Mouse (Mus musculus): ENCODE results near the gene Nox1. TPM values are rescaled to one million over a fixed set of nuclear protein-coding genes. Genes with fewer than 3 reads are reported as not detected.

The Nox1 gene
- total and polyA plus RNA-seq, 2 experiments, result not detected

DNA sequence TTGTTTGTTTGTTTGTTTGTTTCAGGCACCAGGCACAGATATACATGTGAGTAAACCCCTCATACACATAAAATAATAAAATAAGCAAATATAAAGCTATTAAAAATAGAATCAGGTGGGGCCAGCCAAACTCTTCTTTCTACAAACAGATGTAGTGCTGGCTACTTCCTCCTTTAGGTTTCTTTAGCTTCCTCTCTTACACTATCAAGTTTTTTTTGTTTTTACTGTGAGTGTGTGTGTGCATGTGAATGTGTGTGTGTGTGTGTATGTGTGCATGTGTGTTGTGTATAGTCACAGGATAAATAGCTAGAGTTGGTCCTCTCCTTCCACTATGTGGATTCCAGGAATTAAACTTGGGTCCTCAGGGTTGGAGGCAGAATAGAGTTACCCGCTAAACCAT, 47.1 kb downstream of the Nox1 start:
- no peaks in the 10 kb centered on the region for H3K79me2 ChIP-seq (ENCODE audit: control insufficient read depth, insufficient read depth, low read length)
- no peak overlapping the region for H3K9ac ChIP-seq (ENCODE audit: low read depth, low read length)
- no peaks in the 10 kb centered on the region for H3K4me1 ChIP-seq (ENCODE audit: control insufficient read depth, insufficient read depth, low read length)
- no peaks in the 10 kb centered on the region for H3K36me3 ChIP-seq (ENCODE audit: control insufficient read depth, insufficient read depth, low read length)
- no peak for DNase-seq (ENCODE audit: extremely low read depth, low read depth, low spot score)
- no peak overlapping the region for H3K27ac ChIP-seq (replicated peaks; ENCODE audit: insufficient read depth, low read depth, low read length)
- WGBS, result 100% methylated on average over 1 of the region's 1 CpGs
- H3K27me3 ChIP-seq (ENCODE audit: control insufficient read depth, insufficient read depth, low read length), result no peaks in the 10 kb centered on the region
- TF ChIP-seq CTCF (IDR thresholded peaks at IDR 0.05; ENCODE audit: low read depth, low read length) (no peak), POLR2A (IDR thresholded peaks at IDR 0.05; ENCODE audit: extremely low read depth, insufficient read depth, low read length) (no peak)
- no peak overlapping the region for H3K4me3 ChIP-seq (ENCODE audit: insufficient read depth, low read depth, low read length)

DNA sequence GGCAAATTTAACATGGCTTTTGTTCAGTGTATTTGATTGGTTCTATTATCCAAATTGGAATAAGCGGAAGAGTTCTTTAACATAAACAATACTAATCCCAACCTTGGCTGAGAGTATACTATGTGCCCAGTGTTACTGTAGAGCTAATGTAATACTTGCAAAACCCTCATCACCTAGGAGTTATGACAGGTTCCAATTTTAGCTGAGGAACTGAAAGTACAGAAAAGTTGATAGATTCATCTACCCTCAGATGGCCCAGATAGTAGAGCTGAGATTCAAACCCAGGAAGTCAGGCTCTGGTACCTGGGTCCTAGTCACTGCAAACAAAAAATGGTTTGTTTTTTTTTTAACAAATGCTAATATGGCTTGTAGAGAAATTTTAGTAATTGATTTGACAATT, 51.2 kb downstream of the Nox1 start:
- Histone ChIP-seq H3K4me1 (ENCODE audit: control insufficient read depth, insufficient read depth, low read length) (no peaks in the 10 kb centered on the region), H3K79me2 (ENCODE audit: control insufficient read depth, insufficient read depth, low read length) (no peaks in the 10 kb centered on the region), H3K4me3 (ENCODE audit: insufficient read depth, low read depth, low read length) (no peak overlapping the region), H3K9ac (ENCODE audit: low read depth, low read length) (no peak overlapping the region), H3K27ac (replicated peaks; ENCODE audit: insufficient read depth, low read depth, low read length) (no peak overlapping the region), H3K36me3 (ENCODE audit: control insufficient read depth, insufficient read depth, low read length) (no peaks in the 10 kb centered on the region), H3K27me3 (ENCODE audit: control insufficient read depth, insufficient read depth, low read length) (no peaks in the 10 kb centered on the region)
- DNase-seq (ENCODE audit: extremely low read depth, low read depth, low spot score), result no peak
- no peak for TF ChIP-seq POLR2A (IDR thresholded peaks at IDR 0.05; ENCODE audit: extremely low read depth, insufficient read depth, low read length)
- 96% methylated on average over 1 of the region's 1 CpGs for WGBS

DNA sequence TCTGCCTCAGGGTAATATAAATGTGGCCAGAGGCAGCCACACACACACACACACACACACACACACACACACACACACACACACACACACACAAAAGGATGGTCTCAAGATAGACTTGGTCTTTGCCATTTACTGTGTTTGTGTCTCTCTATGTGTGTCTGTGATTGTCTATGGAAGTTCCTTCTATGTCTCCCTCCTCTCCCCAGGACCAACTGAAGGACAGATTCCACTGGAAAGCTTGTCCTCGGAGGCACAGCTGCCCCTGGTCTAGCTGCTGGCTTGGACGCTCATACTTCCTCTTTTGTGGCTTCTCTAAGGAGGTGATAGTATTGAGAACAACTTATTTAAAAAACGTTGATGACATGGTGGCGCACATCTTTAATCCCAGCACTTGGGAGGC, 58.3 kb downstream of the Nox1 start:
- no peaks in the 10 kb centered on the region for H3K27me3 ChIP-seq (ENCODE audit: control insufficient read depth, insufficient read depth, low read length)
- no peak overlapping the region for H3K9ac ChIP-seq (ENCODE audit: low read depth, low read length)
- no peaks in the 10 kb centered on the region for H3K79me2 ChIP-seq (ENCODE audit: control insufficient read depth, insufficient read depth, low read length)
- no peak for DNase-seq (ENCODE audit: extremely low read depth, low read depth, low spot score)
- TF ChIP-seq POLR2A (IDR thresholded peaks at IDR 0.05; ENCODE audit: extremely low read depth, insufficient read depth, low read length), result no peak
- no peak for TF ChIP-seq CTCF (IDR thresholded peaks at IDR 0.05; ENCODE audit: low read depth, low read length)
- H3K36me3 ChIP-seq (ENCODE audit: control insufficient read depth, insufficient read depth, low read length), result no peaks in the 10 kb centered on the region
- H3K27ac ChIP-seq (replicated peaks; ENCODE audit: insufficient read depth, low read depth, low read length), result no peak overlapping the region
- no peaks in the 10 kb centered on the region; the same call in 1 of the 2 replicates for H3K4me1 ChIP-seq (ENCODE audit: control insufficient read depth, insufficient read depth, low read length)
- 77% methylated on average over 4 of the region's 4 CpGs for WGBS
- H3K4me3 ChIP-seq (ENCODE audit: insufficient read depth, low read depth, low read length), result no peak overlapping the region

DNA sequence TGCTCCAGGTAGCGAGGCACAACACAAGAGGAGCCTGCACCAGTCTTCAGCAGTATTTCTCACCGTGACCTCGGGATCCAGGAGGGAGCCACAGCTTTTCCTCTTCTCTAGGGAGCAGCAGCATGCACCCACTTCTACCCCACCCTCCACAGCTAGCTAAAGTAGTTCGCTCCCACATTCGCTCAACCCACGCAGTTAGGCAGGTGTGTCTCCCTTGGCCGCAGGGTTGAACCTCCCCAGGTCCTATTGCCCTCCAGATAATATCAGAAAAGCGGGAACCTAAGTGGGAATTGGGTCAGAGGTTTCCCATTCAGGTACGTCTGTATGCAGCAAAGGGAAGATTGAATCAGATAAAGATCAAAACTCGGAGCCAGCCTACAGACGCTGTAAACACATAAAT, 58.9 kb downstream of the Nox1 start:
- Histone ChIP-seq H3K36me3 (ENCODE audit: control insufficient read depth, insufficient read depth, low read length) (no peaks in the 10 kb centered on the region), H3K9ac (ENCODE audit: low read depth, low read length) (no peak overlapping the region), H3K4me1 (ENCODE audit: control insufficient read depth, insufficient read depth, low read length) (no peaks in the 10 kb centered on the region; the same call in 1 of the 2 replicates), H3K4me3 (ENCODE audit: insufficient read depth, low read depth, low read length) (no peak overlapping the region), H3K79me2 (ENCODE audit: control insufficient read depth, insufficient read depth, low read length) (no peaks in the 10 kb centered on the region), H3K27ac (replicated peaks; ENCODE audit: insufficient read depth, low read depth, low read length) (no peak overlapping the region), H3K27me3 (ENCODE audit: control insufficient read depth, insufficient read depth, low read length) (no peaks in the 10 kb centered on the region)
- TF ChIP-seq CTCF (IDR thresholded peaks at IDR 0.05; ENCODE audit: low read depth, low read length) (no peak), POLR2A (IDR thresholded peaks at IDR 0.05; ENCODE audit: extremely low read depth, insufficient read depth, low read length) (no peak)
- WGBS, result 7% methylated on average over 11 of the region's 11 CpGs
- no peak for DNase-seq (ENCODE audit: extremely low read depth, low read depth, low spot score)

DNA sequence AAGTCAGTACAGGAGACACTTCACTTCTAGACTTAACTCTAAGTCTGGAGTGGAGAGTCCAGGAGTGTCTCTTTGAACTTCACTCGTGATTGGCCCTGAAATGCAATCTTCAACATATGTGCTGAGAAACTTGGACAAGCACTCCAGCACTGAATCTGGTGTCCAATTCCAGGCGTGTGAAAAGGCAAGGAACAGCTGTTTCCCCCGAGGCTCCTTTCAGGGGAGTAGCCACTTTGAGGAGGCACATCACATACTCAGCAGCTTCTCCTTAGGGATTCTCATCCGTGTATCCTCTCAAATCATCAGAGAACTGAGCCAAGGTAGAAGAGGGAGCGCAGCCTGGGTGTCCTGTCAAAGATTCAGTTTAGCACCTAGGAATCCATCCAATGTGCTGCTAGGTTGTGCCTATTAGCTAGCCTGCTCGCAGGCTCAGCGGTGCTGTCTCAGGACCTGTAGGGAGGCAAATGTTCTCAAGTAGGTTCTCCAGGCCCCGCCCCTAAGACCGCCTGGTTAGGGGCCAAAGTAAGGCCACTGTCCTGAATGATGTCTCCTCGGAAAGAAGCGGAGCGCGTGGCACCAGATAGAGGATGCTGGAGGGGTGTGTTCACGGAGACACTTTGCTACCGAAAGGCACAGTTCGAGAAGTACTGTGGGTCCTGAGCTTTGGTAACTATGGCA, 59.6 kb downstream of the Nox1 start, which contains the start of gene Xkrx:
TSS of gene Xkrx (minus strand) at position 34 of the 678 bp plus-strand sequence.
- no peak within 1 kb of the TSS for H3K27ac ChIP-seq (replicated peaks; ENCODE audit: insufficient read depth, low read depth, low read length)
- no peaks in the 10 kb centered on the region for H3K27me3 ChIP-seq (ENCODE audit: control insufficient read depth, insufficient read depth, low read length)
- H3K4me1 ChIP-seq (ENCODE audit: control insufficient read depth, insufficient read depth, low read length), result no peaks in the 10 kb centered on the region; the same call in 1 of the 2 replicates
- 31% methylated on average over 16 of the region's 16 CpGs for WGBS
- TF ChIP-seq CTCF (IDR thresholded peaks at IDR 0.05; ENCODE audit: low read depth, low read length) (no peak), POLR2A (IDR thresholded peaks at IDR 0.05; ENCODE audit: extremely low read depth, insufficient read depth, low read length) (no peak)
- no peak for DNase-seq (ENCODE audit: extremely low read depth, low read depth, low spot score)
- no peak within 1 kb of the TSS for H3K4me3 ChIP-seq (ENCODE audit: insufficient read depth, low read depth, low read length)
- no peak within 1 kb of the TSS for H3K9ac ChIP-seq (ENCODE audit: low read depth, low read length)
- no peaks in the 10 kb centered on the region for H3K36me3 ChIP-seq (ENCODE audit: control insufficient read depth, insufficient read depth, low read length)
- no peaks in the 10 kb centered on the region for H3K79me2 ChIP-seq (ENCODE audit: control insufficient read depth, insufficient read depth, low read length)

DNA sequence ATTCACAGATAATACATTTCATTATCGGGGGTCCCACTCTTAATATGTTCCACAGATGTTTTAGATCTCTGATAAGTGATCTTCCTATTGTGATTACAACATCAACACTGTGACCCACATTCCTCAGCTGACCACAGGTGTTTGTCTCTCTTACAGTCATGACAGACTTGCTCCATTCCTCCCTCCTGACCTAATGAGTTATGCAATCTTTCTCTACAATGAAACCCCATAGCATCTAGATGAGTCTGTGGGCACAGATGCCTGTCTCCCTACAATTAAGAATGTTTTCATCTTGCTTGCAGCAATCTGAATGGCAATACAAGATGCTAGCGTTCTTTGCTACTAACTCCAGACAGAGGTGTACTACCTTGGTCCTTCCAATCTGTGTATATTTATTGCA, 61.3 kb downstream of the Nox1 start:
- Histone ChIP-seq H3K27me3 (ENCODE audit: control insufficient read depth, insufficient read depth, low read length) (no peaks in the 10 kb centered on the region), H3K4me3 (ENCODE audit: insufficient read depth, low read depth, low read length) (no peak overlapping the region), H3K9ac (ENCODE audit: low read depth, low read length) (no peak overlapping the region), H3K79me2 (ENCODE audit: control insufficient read depth, insufficient read depth, low read length) (no peaks in the 10 kb centered on the region), H3K27ac (replicated peaks; ENCODE audit: insufficient read depth, low read depth, low read length) (no peak overlapping the region), H3K4me1 (ENCODE audit: control insufficient read depth, insufficient read depth, low read length) (no peaks in the 10 kb centered on the region; the same call in 1 of the 2 replicates), H3K36me3 (ENCODE audit: control insufficient read depth, insufficient read depth, low read length) (no peaks in the 10 kb centered on the region)
- 78% methylated on average over 2 of the region's 2 CpGs for WGBS
- no peak for DNase-seq (ENCODE audit: extremely low read depth, low read depth, low spot score)
- no peak for TF ChIP-seq CTCF (IDR thresholded peaks at IDR 0.05; ENCODE audit: low read depth, low read length)
- TF ChIP-seq POLR2A (IDR thresholded peaks at IDR 0.05; ENCODE audit: extremely low read depth, insufficient read depth, low read length), result no peak
